Mouse (Mus musculus) left cerebral cortex, postnatal 36 days (tissue): ENCODE data around the gene Sprr2h. TPM values are rescaled to one million over a fixed set of nuclear protein-coding genes. Genes with fewer than 3 reads are reported as not detected.

Experiments used
- DNase-seq, 2 experiments: peaks; one replicate each; pipeline ENCODE4 v3.0.0; 2021 to 2022; ENCODE audit warnings: low spot score in 2 of 2, mixed read lengths in 1 of 2
- intact Hi-C: fragments of 180-260 bp; cut with DNase I; formaldehyde crosslinking; loops from one replicate; pipeline ENCODE4 v1.15.1; 2025
- total RNA-seq, 2 experiments: library from RNA; stranded (reverse); gene quantifications; 2 replicates each; pipeline ENCODE4 v1.2.3; 2021

The Sprr2h gene
- total RNA-seq, result not detected

DNA sequence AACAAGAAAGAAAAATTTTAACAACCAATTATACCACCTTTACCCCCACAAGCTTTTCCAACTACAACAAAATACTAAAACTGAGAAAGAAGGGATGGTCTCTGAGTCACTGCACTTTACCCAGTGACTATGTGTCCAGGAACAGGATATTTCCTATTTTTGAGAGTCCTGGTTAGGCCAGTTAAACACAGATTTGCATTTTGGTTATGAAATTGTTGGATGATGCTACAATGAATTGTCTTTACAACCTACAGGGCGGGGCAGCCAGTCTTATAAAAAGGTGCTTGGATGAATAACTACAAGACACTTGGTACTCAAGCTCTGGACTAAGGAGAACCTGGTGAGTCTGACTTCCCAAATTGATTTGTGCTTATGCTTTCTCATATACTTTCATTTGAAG, at the start of gene Sprr2h:
Sprr2h (plus strand) TSS at position 301 of the 400 bp plus-strand sequence.
- intact Hi-C loops, result no loop called here
- DNase-seq, result no peak

DNA sequence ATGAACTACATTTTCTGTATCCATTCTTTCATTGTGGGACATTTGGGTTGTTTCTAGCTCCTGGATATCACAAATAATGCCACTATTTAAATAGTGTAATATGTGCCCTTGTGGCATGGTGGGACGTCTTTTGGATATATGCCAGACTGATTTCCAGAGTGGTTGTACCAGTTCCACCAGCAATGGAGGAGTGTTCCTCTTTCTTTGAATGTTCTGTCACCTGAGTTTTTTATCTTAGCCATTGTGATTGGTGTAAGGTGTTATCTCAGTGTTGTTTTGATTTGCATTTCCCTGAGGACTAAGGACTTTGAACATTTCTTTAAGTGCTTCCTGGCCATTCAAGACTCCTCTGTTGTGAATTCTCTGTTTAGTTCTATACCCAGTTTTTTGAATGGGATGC, 49.2 kb upstream of the Sprr2h start:
- intact Hi-C loops, result no loop called here
- no peak for DNase-seq

DNA sequence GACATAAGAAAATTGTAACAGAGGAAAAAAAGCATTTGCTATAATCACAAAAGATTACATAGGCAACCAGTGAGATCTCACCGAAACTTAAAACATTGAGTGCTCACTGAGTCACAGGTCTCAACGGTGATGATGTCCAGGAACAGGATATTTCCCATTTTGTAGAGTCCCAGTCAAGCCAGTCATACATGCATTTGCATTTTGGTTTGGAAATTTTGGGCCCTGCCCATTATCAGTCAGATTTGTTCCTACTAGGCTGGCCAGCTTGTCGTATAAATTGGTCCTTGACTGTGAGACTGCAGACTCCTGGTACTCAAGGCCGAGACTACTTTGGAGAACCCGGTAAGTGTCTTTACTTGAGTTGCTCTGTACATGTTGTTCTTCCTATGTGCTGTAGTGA, 46.6 kb upstream of the Sprr2h start, which contains the start of gene Sprr2d:
Sprr2d (plus strand) TSS at position 301 of the 400 bp plus-strand sequence.
- intact Hi-C loops, result no loop called here
- no peak for DNase-seq

DNA sequence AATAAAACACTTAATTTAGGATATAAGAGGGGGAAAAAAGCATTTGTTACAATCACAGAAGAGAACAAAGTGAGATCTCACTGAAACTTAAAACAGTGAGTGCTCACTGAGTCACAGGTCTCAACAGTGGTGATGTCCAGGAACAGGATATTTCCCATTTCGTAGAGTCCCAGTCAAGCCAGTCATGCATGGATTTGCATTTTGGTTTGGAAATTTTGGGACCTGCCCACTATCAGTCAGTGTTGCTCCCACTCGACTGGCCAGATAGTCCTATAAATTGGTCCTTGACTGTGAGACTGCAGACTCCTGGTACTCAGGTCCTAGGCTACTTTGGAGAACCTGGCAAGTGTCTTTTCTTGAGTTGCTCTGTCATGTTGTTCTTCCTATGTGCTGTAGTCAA, 33.6 kb upstream of the Sprr2h start, which contains the start of gene Sprr2e:
Sprr2e (plus strand) TSS at position 301 of the 400 bp plus-strand sequence.
- no peak for DNase-seq
- intact Hi-C loops, result no loop called here

DNA sequence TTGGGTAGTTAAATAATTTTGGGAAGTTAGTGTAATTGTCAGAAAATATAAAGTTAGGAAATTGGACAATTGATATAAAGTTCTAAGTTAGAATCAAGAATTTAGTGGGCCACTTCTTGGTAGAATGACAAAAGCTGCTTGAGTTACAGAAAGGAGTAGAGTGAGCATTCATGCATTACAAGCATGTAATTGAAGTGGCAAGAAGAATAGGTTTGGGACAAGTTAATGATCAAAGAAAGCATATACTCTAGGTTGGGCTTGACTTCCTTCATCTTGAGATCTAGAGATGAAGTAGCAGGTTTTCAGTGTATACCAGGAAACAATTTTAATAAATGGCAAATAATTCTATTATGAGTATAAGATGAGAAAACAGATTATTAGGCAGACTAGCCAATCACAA, 23.9 kb upstream of the Sprr2h start:
- intact Hi-C loops, result no loop called here
- no peak for DNase-seq

DNA sequence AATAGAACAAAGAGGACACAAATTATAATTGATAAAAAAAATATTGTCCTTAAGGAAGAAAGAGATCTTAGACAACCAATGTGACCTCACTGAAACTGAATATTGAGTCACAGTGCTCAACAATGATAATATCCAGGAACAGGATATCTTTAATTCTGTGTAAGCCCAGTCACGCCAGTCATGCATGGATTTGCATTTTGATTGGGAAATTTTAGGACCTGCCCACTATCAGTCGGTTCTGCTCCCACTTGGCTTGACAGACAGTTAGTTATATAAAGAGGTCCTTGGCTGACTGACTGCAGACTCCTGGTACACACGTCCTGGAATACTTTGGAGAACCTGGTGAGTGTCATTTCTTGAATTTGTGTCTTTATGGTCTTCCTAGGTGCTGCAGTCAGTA, 20.6 kb upstream of the Sprr2h start, which contains the start of gene Sprr2f:
Sprr2f (plus strand) TSS at position 301 of the 400 bp plus-strand sequence.
- DNase-seq, result no peak
- intact Hi-C loops, result no loop called here

DNA sequence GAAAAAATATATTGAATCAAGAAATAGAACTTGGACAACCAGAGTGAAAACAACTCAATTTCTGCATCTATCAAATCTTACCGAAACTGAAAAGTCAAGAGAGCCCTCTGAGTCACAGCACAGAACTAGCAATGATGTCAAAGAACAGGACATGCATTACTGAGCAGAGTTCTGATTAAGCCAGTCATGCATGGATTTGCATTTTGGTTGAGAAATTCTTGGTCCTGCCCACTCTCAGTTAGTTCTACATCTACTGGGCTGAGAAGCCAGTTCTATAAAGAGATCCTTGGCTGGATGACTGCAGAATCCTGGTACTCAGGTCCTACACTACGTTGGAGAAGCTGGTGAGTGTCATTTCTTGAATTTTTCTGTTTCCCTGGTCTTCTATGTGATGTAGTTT, 11.9 kb upstream of the Sprr2h start:
- intact Hi-C loops, result no loop called here

DNA sequence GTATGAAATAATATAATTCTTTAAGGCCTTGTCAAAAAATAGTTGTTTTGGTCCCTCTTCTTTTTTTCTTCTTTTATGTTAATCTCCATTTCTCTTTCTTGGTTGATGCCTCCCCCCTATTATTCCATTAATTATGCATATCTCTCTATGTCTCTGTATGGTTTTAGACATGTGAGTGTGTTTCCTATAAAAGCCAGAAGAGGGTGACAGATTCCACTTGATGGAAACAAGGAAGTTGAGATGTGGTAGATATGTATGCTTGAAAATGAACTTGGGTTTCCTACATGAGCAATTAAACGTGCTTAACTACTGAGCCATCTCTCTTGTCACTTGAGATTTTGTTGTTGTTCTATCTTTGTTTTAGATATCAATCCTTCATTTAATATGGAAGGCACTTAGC, 8.8 kb downstream of the Sprr2h start:
- no peak for DNase-seq

More for the DNA sequence above, 11.9 kb upstream of the Sprr2h start:
- no peak for DNase-seq

DNA sequence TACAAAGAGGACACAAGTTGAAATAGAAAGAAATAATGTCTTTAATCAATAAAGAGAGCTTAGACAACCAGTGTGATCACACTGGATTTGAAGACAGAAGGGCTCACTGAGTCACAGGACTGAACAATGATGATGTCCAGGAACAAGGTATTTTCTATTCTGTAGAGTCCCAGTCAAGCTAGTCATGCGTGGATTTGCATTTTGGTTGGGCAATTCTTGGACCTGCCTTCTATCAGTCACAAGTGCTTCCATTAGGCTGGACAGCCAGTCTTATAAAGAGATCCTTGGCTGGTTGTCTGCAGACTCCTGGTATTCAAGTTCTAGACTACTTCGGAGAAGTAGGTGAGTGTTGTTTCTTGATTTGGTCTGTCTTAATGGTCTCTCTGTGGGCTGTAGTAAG, 22.2 kb downstream of the Sprr2h start, which contains the start of gene Sprr2i:
Sprr2i (plus strand) TSS at position 301 of the 400 bp plus-strand sequence.
- intact Hi-C loops, result no loop called here

More for the DNA sequence above, 8.8 kb downstream of the Sprr2h start:
- intact Hi-C loops, result loop anchor here (10.0 kb wide), 3 partner anchors 120 to 240 kb away; partner anchors contain the start of gene 2210017I01Rik

GRCm38 (mm10) chr3:92417782-92418181, 32.3 kb downstream of the Sprr2h start, which contains the start of gene Sprr2j-ps:
Gene Sprr2j-ps, plus strand, starts transcription at chr3:92418082.
- DNase-seq, result no peak
- intact Hi-C loops, result no loop called here

More for the DNA sequence above, 22.2 kb downstream of the Sprr2h start, which contains the start of gene Sprr2i:
- no peak for DNase-seq

DNA sequence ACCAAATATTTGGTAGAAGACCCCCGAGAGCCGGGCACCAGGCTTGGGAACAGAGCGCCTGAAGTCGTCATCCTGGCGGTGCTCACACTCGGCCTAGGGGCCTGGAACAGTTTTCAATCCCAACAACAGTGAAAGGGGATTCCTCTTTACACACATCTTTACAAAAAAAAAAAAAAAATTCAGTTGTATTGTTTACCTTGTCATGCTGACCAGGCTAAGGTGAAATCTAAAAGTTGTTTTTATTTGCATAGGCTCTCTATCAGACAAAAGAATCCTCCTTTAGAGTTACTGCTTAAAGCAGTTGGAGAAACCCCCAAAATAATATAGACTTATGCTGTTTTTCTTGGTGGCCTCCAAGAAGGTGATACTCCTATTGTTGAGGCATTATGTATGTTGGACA, 43.8 kb downstream of the Sprr2h start, which contains the start of gene Gm9774:
Gm9774 (minus strand) TSS at position 101 of the 400 bp plus-strand sequence.
- DNase-seq, result no peak
- intact Hi-C loops, result no loop called here

DNA sequence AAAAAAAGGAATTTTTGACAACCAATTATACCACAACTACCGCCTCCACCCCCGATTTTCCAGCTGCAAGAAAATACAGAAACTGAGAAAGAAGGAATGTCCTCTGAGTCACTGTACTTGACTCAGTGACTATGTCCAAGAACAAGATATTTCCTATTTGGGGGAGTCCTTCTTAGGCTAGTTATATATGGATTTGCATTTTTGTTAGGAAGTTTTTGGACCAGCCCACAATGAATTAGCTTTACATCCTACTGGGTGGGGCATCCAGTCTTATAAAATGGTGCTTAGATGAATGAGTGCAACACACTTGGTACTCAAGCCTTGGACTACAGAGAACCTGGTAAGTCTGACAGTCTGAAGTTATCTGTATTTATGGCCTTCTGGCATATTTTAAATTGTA, 46.8 kb downstream of the Sprr2h start, which contains the start of gene Sprr2k:
Sprr2k (plus strand) TSS at position 301 of the 400 bp plus-strand sequence.
- no peak for DNase-seq
- intact Hi-C loops, result no loop called here

Other genes with a start within 250 kb of the Sprr2h start
- not detected for gene Lelp1, start 242.9 kb upstream of the Sprr2h start, total RNA-seq
- not detected for gene Sprr2a1, start 169.9 kb upstream of the Sprr2h start, total RNA-seq
- gene Sprr2a2, start 169.8 kb upstream of the Sprr2h start, total RNA-seq, result not detected
- not detected for gene Sprr2a3, start 100.3 kb upstream of the Sprr2h start, total RNA-seq
- not detected for gene Sprr2b, start 69.1 kb upstream of the Sprr2h start, total RNA-seq
- not detected for gene Sprr2d, start 46.5 kb upstream of the Sprr2h start, total RNA-seq
- gene Sprr2e, start 33.5 kb upstream of the Sprr2h start, total RNA-seq, result not detected
- gene Sprr2f, start 20.5 kb upstream of the Sprr2h start, total RNA-seq, result not detected
- not detected for gene Sprr2i, start 22.3 kb downstream of the Sprr2h start, total RNA-seq
- gene Sprr2j-ps, start 32.4 kb downstream of the Sprr2h start, total RNA-seq, result not detected
- gene Gm9774, start 43.7 kb downstream of the Sprr2h start, total RNA-seq, result 1 to 10 TPM; 4.2 to 4.9 TPM
- gene Sprr2k, start 46.9 kb downstream of the Sprr2h start, total RNA-seq, result not detected
- gene Sprr1b, start 53.1 kb downstream of the Sprr2h start, total RNA-seq, result not detected
- gene Sprr3, start 73.0 kb downstream of the Sprr2h start, total RNA-seq, result not detected
- gene Sprr1a, start 100.2 kb downstream of the Sprr2h start, total RNA-seq, result not detected
- gene Sprr4, start 114.8 kb downstream of the Sprr2h start, total RNA-seq, result not detected
- not detected for gene 2310046K23Rik, start 148.8 kb downstream of the Sprr2h start, total RNA-seq
- gene Ivl, start 188.1 kb downstream of the Sprr2h start, total RNA-seq, result not detected
- not detected for gene Smcp, start 203.3 kb downstream of the Sprr2h start, total RNA-seq
- gene 2210017I01Rik, start 221.8 kb downstream of the Sprr2h start, total RNA-seq, result not detected
- gene Lce6a, start 236.0 kb downstream of the Sprr2h start, total RNA-seq, result not detected